In genomic region chr17:31852782-31853447, GRCm38 (mm10) we compare ENCODE assay signal across 9 mouse cellular contexts. TPM values are rescaled to one million over a fixed set of nuclear protein-coding genes. Genes with fewer than 3 reads are reported as not detected.
DNase-seq lines count a peak whose midpoint lies in the region; ATAC-seq and TF ChIP-seq lines count a peak whose summit lies in the region.
"Had no signal": no experiment of that assay in that cellular context is flagged by ENCODE, and none has a peak within 500 bp of the region (broad histone marks: within the 10 kb centered on the region; RNA-seq: fewer than 3 reads in every experiment).

No protein-coding gene starts in this region.

- H3K27me3 ChIP-seq in embryonic facial prominence, embryonic 14.5 days (replicated peaks; ENCODE audit: control insufficient read depth, insufficient read depth, low read length): no peaks in the 10 kb centered on the region
- no peaks in the 10 kb centered on the region for H3K27me3 ChIP-seq in kidney, embryonic 14.5 days (ENCODE audit: control insufficient read depth, insufficient read depth, low read length)

- 46% methylated on average over 12 of the region's 12 CpGs for WGBS in embryonic facial prominence, embryonic 14.5 days
- WGBS in kidney, embryonic 14.5 days: 51% methylated on average over 12 of the region's 12 CpGs

- H3K27ac ChIP-seq in layer of hippocampus, adult 2 months: peak overlapping the region; percentile 52; the same call in 1 of the 2 replicates
- peak overlapping the region; percentile 40; the same call in 1 of the 2 replicates for H3K27ac ChIP-seq in embryonic facial prominence, embryonic 14.5 days (replicated peaks; ENCODE audit: low read depth, low read length)
- peak overlapping the region; percentile 47; the same call in 1 of the 2 replicates for H3K27ac ChIP-seq in kidney, embryonic 14.5 days (ENCODE audit: low read depth, low read length)

- H3K4me2 ChIP-seq in embryonic facial prominence, embryonic 14.5 days (ENCODE audit: low read depth, low read length): peak overlapping the region; percentile 82
- H3K4me2 ChIP-seq in kidney, embryonic 14.5 days (replicated peaks; ENCODE audit: low read depth, low read length): peak overlapping the region; percentile 89

- no peak for DNase-seq in layer of hippocampus, adult 2 months (ENCODE audit: low spot score in 2 of 2)
- DNase-seq in layer of hippocampus, adult 9-10 months (ENCODE audit: low spot score): no peak
- no peak for DNase-seq in embryonic facial prominence, embryonic 14.5 days (ENCODE audit: low spot score)
- DNase-seq in naive thymus-derived CD4-positive, alpha-beta T cell, adult 2 months (ENCODE audit: low read depth): peak; percentile 45
- DNase-seq in left cerebral cortex, adult 18-20 months (ENCODE audit: low spot score in 2 of 2): no peak
- no peak for DNase-seq in testis, postnatal 10 days (ENCODE audit: low spot score)
- DNase-seq in thymus, postnatal 25 days: no peak

- H3K9me3 ChIP-seq in embryonic facial prominence, embryonic 14.5 days (ENCODE audit: control insufficient read depth, low read length): no peaks in the 10 kb centered on the region
- no peaks in the 10 kb centered on the region for H3K9me3 ChIP-seq in kidney, embryonic 14.5 days (ENCODE audit: control insufficient read depth, low read length)

- TF ChIP-seq CTCF in layer of hippocampus, adult 2 months (conservative IDR thresholded peaks at IDR 0.05): no peak

- peak overlapping the region; percentile 37; the same call in 1 of the 2 replicates for H3K4me3 ChIP-seq in layer of hippocampus, adult 2 months
- peak overlapping the region; percentile 95 for H3K4me3 ChIP-seq in embryonic facial prominence, embryonic 14.5 days (ENCODE audit: low read depth, low read length)
- H3K4me3 ChIP-seq in kidney, embryonic 14.5 days (ENCODE audit: low read length): peak overlapping the region; percentile 98; the same call in 1 of the 2 replicates
- H3K4me3 ChIP-seq: erythroblast, embryonic 14.5 days had no signal

- peak overlapping the region; percentile 28 for H3K9ac ChIP-seq in embryonic facial prominence, embryonic 14.5 days (ENCODE audit: low read depth, low read length)
- peak overlapping the region; percentile 45 for H3K9ac ChIP-seq in kidney, embryonic 14.5 days (ENCODE audit: low read depth, low read length)

- peaks cover 48% of the 10 kb centered on the region for H3K36me3 ChIP-seq in embryonic facial prominence, embryonic 14.5 days (ENCODE audit: control insufficient read depth, insufficient read depth, low read length)
- H3K36me3 ChIP-seq in kidney, embryonic 14.5 days (ENCODE audit: control insufficient read depth, insufficient read depth, low read length): peaks cover 36% of the 10 kb centered on the region

- ATAC-seq in embryonic facial prominence, embryonic 14.5 days (ENCODE audit: low read depth): no peak
- no peak for ATAC-seq in kidney, embryonic 14.5 days (ENCODE audit: low FRiP score, low TSS enrichment)

- H3K4me1 ChIP-seq in embryonic facial prominence, embryonic 14.5 days (ENCODE audit: control insufficient read depth, insufficient read depth, low read length): peaks cover 22% of the 10 kb centered on the region
- H3K4me1 ChIP-seq in kidney, embryonic 14.5 days (ENCODE audit: control insufficient read depth, insufficient read depth, low read length): peaks cover 34% of the 10 kb centered on the region

RNA-seq across cellular contexts. Expression of gene Sik1, which starts 2.7 kb away (rescaled TPM):
- total RNA-seq in layer of hippocampus, adult 2 months (2021): 10 to 100 TPM; 12.4 to 15.4 TPM
- polyA plus RNA-seq in embryonic facial prominence, embryonic 14.5 days (2014; fragmentation: Nextera tagmentation; extraction: Ambion mirVana): 25.1 and 27.8 TPM in 2 replicates
- polyA plus RNA-seq in kidney, embryonic 14.5 days (2014; fragmentation: Nextera tagmentation; extraction: Ambion mirVana): 16.8 and 17.3 TPM in 2 replicates
- 10 to 100 TPM; 28.3 to 37.8 TPM for total RNA-seq in left cerebral cortex, adult 18-20 months (2021)

Comparison
In these comparisons a context has a peak if more than half of its experiments do, and no peak if none do; other contexts are left out.
1. H3K4me3 ChIP-seq: peak in every context shown above with its lines; median percentile 98 in kidney, embryonic 14.5 days; 95 in embryonic facial prominence, embryonic 14.5 days; 37 in layer of hippocampus, adult 2 months.